Mouse (Mus musculus): Measurements from ENCODE around the gene Riox1. TPM values are rescaled to one million over a fixed set of nuclear protein-coding genes. Genes with fewer than 3 reads are reported as not detected.
A peak's percentile ranks its signal among the peaks of the same experiment; 100 is the strongest.
"Not testable (repeated sequence)": the region's sequence is repeated elsewhere in the genome, so short reads cannot be mapped to it uniquely, and the experiment has no call there.

Gene Riox1
- polyA plus RNA-seq, 1 experiment = 13.0 TPM

DNA sequence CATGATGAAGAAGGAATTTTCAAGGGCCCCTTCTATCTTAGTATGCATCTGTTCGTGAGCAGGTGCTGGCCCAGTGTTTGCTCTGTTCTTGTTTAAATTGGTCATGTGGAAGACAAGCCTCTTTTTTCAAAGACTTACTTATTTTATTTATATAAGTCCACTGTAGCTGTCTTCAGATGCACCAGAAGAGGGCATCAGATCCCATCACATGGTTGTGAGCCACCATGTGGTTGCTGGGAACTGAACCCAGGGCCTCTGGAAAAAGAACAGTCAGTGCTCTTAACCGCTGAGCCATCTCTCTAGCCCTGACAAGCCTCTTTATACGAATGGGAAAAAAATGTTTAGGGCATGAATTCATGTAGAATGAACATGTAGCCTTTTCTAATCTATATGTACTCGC, 39.0 kb downstream of the Riox1 start:
- no peaks in the 10 kb centered on the region for H3K4me1 ChIP-seq (ENCODE audit: control insufficient read depth, insufficient read depth, low read length)
- no peaks in the 10 kb centered on the region for H3K9me3 ChIP-seq (replicated peaks; ENCODE audit: control insufficient read depth, insufficient read depth, low read length, poor library complexity, severe bottlenecking)
- H3K36me3 ChIP-seq (ENCODE audit: control insufficient read depth, insufficient read depth, low read length, poor library complexity, severe bottlenecking) = no peaks in the 10 kb centered on the region
- TF ChIP-seq EP300 (IDR thresholded peaks at IDR 0.05; ENCODE audit: insufficient read depth, low read depth, low read length) = no peak
- peak; percentile 12 for TF ChIP-seq CTCF (IDR thresholded peaks at IDR 0.05; ENCODE audit: low read depth, low read length)
- TF ChIP-seq POLR2A (IDR thresholded peaks at IDR 0.05; ENCODE audit: insufficient read depth, low read length) = no peak
- H3K27me3 ChIP-seq (ENCODE audit: control insufficient read depth, insufficient read depth, low read length, poor library complexity, severe bottlenecking) = no peaks in the 10 kb centered on the region
- H3K4me3 ChIP-seq (ENCODE audit: low read depth, low read length) = no peak overlapping the region
- H3K27ac ChIP-seq (ENCODE audit: insufficient read depth, low read length) = no peak overlapping the region
- H3K9ac ChIP-seq (ENCODE audit: low read depth, poor library complexity, severe bottlenecking) = no peak overlapping the region

DNA sequence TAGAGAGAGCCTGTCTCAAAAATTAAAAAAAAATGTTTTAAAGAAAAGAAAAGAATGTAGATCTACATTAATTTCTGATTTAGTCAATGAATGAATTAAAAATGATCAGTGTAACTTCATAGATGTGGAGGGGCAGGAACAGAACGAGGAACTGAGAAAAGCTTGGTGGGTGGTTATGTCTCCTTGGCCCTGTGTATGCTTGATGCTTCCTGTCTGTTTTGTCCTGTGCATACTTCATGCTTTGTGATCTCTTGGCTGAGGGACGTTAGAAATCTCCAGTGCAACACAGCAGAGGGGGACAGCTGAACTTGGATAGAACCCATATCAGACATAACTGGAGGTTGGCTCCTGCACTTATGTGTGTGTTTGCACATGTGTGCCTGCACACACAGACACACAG, 46.8 kb downstream of the Riox1 start:
- Histone ChIP-seq H3K36me3 (ENCODE audit: control insufficient read depth, insufficient read depth, low read length, poor library complexity, severe bottlenecking) (no peaks in the 10 kb centered on the region), H3K27ac (ENCODE audit: insufficient read depth, low read length) (no peak overlapping the region), H3K4me1 (ENCODE audit: control insufficient read depth, insufficient read depth, low read length) (no peaks in the 10 kb centered on the region), H3K27me3 (ENCODE audit: control insufficient read depth, insufficient read depth, low read length, poor library complexity, severe bottlenecking) (no peaks in the 10 kb centered on the region), H3K4me3 (ENCODE audit: low read depth, low read length) (no peak overlapping the region), H3K9me3 (replicated peaks; ENCODE audit: control insufficient read depth, insufficient read depth, low read length, poor library complexity, severe bottlenecking) (peaks cover 5% of the 10 kb centered on the region), H3K9ac (ENCODE audit: low read depth, poor library complexity, severe bottlenecking) (no peak overlapping the region)
- no peak for TF ChIP-seq EP300 (IDR thresholded peaks at IDR 0.05; ENCODE audit: insufficient read depth, low read depth, low read length)
- no peak for TF ChIP-seq CTCF (IDR thresholded peaks at IDR 0.05; ENCODE audit: low read depth, low read length)
- TF ChIP-seq POLR2A (IDR thresholded peaks at IDR 0.05; ENCODE audit: insufficient read depth, low read length) = no peak

- Histone ChIP-seq H3K27ac (ENCODE audit: insufficient read depth, low read length) (no peak overlapping the region), H3K9me3 (replicated peaks; ENCODE audit: control insufficient read depth, insufficient read depth, low read length, poor library complexity, severe bottlenecking) (peaks cover 12% of the 10 kb centered on the region), H3K4me3 (ENCODE audit: low read depth, low read length) (no peak overlapping the region), H3K36me3 (ENCODE audit: control insufficient read depth, insufficient read depth, low read length, poor library complexity, severe bottlenecking) (no peaks in the 10 kb centered on the region), H3K4me1 (ENCODE audit: control insufficient read depth, insufficient read depth, low read length) (no peaks in the 10 kb centered on the region), H3K27me3 (ENCODE audit: control insufficient read depth, insufficient read depth, low read length, poor library complexity, severe bottlenecking) (no peaks in the 10 kb centered on the region), H3K9ac (ENCODE audit: low read depth, poor library complexity, severe bottlenecking) (no peak overlapping the region)
- TF ChIP-seq POLR2A (IDR thresholded peaks at IDR 0.05; ENCODE audit: insufficient read depth, low read length) = no peak
- TF ChIP-seq EP300 (IDR thresholded peaks at IDR 0.05; ENCODE audit: insufficient read depth, low read depth, low read length) = no peak
- TF ChIP-seq CTCF (IDR thresholded peaks at IDR 0.05; ENCODE audit: low read depth, low read length) = no peak
Observed at GRCm38 (mm10) chr12:83998341-83999107, 48.1 kb downstream of the Riox1 start.

DNA sequence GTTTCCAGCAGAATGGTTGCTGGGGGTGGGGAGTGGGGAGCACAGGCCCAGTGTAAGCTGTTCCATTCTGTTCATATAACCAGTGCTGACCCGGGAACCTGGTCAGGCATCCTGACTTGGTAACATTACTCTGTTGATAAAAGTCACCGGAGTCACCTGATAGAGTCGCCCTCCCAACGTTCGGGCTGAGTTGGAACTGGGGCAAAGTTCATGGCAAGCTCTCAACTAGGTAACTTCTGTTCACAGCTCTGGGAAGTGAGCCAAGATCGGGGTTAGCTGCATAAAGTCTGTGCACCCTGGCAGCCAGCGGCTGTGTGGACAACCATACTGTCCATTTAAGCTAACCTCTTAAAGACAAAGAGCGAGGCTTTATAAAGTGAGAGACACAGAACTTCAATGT, 48.8 kb downstream of the Riox1 start:
- not testable (repeated sequence) for H3K36me3 ChIP-seq (ENCODE audit: control insufficient read depth, insufficient read depth, low read length, poor library complexity, severe bottlenecking); H3K4me1 ChIP-seq (ENCODE audit: control insufficient read depth, insufficient read depth, low read length); H3K27me3 ChIP-seq (ENCODE audit: control insufficient read depth, insufficient read depth, low read length, poor library complexity, severe bottlenecking); H3K27ac ChIP-seq (ENCODE audit: insufficient read depth, low read length); H3K4me3 ChIP-seq (ENCODE audit: low read depth, low read length); H3K9ac ChIP-seq (ENCODE audit: low read depth, poor library complexity, severe bottlenecking)
- peaks cover 14% of the 10 kb centered on the region for H3K9me3 ChIP-seq (replicated peaks; ENCODE audit: control insufficient read depth, insufficient read depth, low read length, poor library complexity, severe bottlenecking)

DNA sequence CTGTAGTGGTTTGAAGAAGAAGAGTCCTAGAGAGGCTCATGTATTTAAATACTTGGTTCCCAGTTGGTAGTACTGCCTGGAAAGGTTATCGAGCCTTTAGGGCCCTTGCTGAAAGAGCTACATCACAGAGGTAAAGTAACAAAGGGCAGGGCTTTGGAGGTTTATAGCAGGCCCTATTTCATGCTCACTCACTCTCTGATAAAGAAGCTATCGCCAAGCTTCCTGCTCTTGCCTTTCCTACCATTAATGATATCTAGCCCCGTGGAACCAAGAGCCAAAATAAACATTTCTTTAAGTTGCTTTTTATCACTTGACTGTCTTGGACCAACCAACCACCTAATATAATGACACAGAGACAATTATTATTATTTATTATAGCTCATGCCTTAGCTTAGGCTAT, 50.0 kb downstream of the Riox1 start:
- no peaks in the 10 kb centered on the region for H3K36me3 ChIP-seq (ENCODE audit: control insufficient read depth, insufficient read depth, low read length, poor library complexity, severe bottlenecking)
- H3K27ac ChIP-seq (ENCODE audit: insufficient read depth, low read length) = no peak overlapping the region
- H3K4me1 ChIP-seq (ENCODE audit: control insufficient read depth, insufficient read depth, low read length) = no peaks in the 10 kb centered on the region
- no peak overlapping the region for H3K9ac ChIP-seq (ENCODE audit: low read depth, poor library complexity, severe bottlenecking)
- no peaks in the 10 kb centered on the region for H3K27me3 ChIP-seq (ENCODE audit: control insufficient read depth, insufficient read depth, low read length, poor library complexity, severe bottlenecking)
- peaks cover 14% of the 10 kb centered on the region for H3K9me3 ChIP-seq (replicated peaks; ENCODE audit: control insufficient read depth, insufficient read depth, low read length, poor library complexity, severe bottlenecking)
- no peak for TF ChIP-seq EP300 (IDR thresholded peaks at IDR 0.05; ENCODE audit: insufficient read depth, low read depth, low read length)
- no peak for TF ChIP-seq POLR2A (IDR thresholded peaks at IDR 0.05; ENCODE audit: insufficient read depth, low read length)
- TF ChIP-seq CTCF (IDR thresholded peaks at IDR 0.05; ENCODE audit: low read depth, low read length) = no peak
- no peak overlapping the region for H3K4me3 ChIP-seq (ENCODE audit: low read depth, low read length)

Other genes with a start within 250 kb of the Riox1 start
- 0.67 and 0.85 TPM in 2 replicates for gene Papln, start 187.0 kb upstream of the Riox1 start, polyA plus RNA-seq (2011; ENCODE audit: insufficient read depth, insufficient read length, low read depth, missing spikeins)
- gene Numb, start 28.7 kb upstream of the Riox1 start, polyA plus RNA-seq (2011; ENCODE audit: insufficient read depth, insufficient read length, low read depth, missing spikeins) = 43.5 and 47.3 TPM in 2 replicates
- gene Heatr4, start 34.2 kb downstream of the Riox1 start, polyA plus RNA-seq (2011; ENCODE audit: insufficient read depth, insufficient read length, low read depth, missing spikeins) = not detected in 2 replicates
- 6.5 and 6.7 TPM in 2 replicates for gene Acot2, start 37.3 kb downstream of the Riox1 start, polyA plus RNA-seq (2011; ENCODE audit: insufficient read depth, insufficient read length, low read depth, missing spikeins)
- gene Acot1, start 58.9 kb downstream of the Riox1 start, polyA plus RNA-seq (2011; ENCODE audit: insufficient read depth, insufficient read length, low read depth, missing spikeins) = 36.4 and 48.7 TPM in 2 replicates
- 0.21 and 0.39 TPM in 2 replicates for gene Acot4, start 87.8 kb downstream of the Riox1 start, polyA plus RNA-seq (2011; ENCODE audit: insufficient read depth, insufficient read length, low read depth, missing spikeins)
- not detected in 2 replicates for gene Gm49366, start 88.3 kb downstream of the Riox1 start, polyA plus RNA-seq (2011; ENCODE audit: insufficient read depth, insufficient read length, low read depth, missing spikeins)
- gene Acot3, start 101.5 kb downstream of the Riox1 start, polyA plus RNA-seq (2011; ENCODE audit: insufficient read depth, insufficient read length, low read depth, missing spikeins) = not detected in 2 replicates
- not detected in 2 replicates for gene Acot5, start 118.7 kb downstream of the Riox1 start, polyA plus RNA-seq (2011; ENCODE audit: insufficient read depth, insufficient read length, low read depth, missing spikeins)
- 0.78 and 1.1 TPM in 2 replicates for gene Acot6, start 150.0 kb downstream of the Riox1 start, polyA plus RNA-seq (2011; ENCODE audit: insufficient read depth, insufficient read length, low read depth, missing spikeins)
- gene Dnal1, start 163.8 kb downstream of the Riox1 start, polyA plus RNA-seq (2011; ENCODE audit: insufficient read depth, insufficient read length, low read depth, missing spikeins) = 13.3 and 15.1 TPM in 2 replicates
- 0.38 TPM in 1 of 2 replicates, not detected in the other for gene Pnma1, start 197.9 kb downstream of the Riox1 start, polyA plus RNA-seq (2011; ENCODE audit: insufficient read depth, insufficient read length, low read depth, missing spikeins)